Mouse (Mus musculus): ENCODE results near the gene Snf8.

The Snf8 gene

GRCm38 (mm10) chr11:96034596-96035052, at the start of gene Snf8:
TSS of gene Snf8 (plus strand) at chr11:96034885.
- DNase-seq (ENCODE audit: low spot score in 2 of 2) = peak; percentile 88 to 95

- no peak for DNase-seq (ENCODE audit: low spot score in 2 of 2)
Measured at GRCm38 (mm10) chr11:95987854-95988447, 46.7 kb upstream of the Snf8 start.

- DNase-seq (ENCODE audit: low spot score in 2 of 2) = peak; percentile 18 to 70
Measured at GRCm38 (mm10) chr11:95988533-95988932, 46.2 kb upstream of the Snf8 start.

DNA sequence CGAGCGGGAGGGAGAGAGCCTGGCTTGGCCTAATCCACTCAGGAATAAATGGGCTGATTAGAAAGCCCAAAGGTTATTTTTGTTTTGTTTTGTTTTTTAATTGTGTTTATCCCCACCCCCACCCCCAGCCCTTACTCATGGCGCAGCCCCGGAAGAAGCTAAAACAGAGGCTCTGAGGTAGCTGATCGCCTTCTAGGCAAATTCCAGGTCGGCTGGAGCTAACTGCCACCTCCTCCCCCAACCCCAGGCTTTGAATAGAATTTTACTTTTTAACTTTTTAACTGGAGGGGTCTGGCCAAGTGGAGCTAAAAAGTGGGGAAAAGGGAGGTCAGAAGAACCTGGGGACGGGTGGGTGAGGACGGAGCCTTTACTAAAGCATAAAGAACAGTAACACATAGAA, 44.8 kb upstream of the Snf8 start:
- DNase-seq (ENCODE audit: low spot score in 2 of 2) = no peak

DNA sequence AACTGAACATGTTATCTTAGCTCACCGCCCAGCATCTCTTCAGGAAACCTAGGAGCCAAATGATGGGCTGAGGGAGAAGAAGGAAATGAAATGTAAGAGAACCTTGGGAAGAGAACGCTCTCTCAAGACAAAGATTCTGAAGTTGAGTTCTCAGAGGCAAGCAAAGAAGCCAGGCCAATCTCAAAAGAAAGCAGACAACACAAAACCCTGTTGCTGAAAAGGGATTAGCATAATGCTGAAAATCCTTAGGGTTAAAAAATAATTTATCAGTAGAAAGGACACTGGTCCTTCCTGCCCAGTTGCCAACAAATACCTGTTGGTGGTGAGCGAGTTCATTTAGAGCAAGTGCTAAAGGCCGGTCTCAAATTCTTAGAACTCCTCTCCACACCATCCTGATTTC, 44.3 kb upstream of the Snf8 start:
- no peak for DNase-seq (ENCODE audit: low spot score in 2 of 2)

DNA sequence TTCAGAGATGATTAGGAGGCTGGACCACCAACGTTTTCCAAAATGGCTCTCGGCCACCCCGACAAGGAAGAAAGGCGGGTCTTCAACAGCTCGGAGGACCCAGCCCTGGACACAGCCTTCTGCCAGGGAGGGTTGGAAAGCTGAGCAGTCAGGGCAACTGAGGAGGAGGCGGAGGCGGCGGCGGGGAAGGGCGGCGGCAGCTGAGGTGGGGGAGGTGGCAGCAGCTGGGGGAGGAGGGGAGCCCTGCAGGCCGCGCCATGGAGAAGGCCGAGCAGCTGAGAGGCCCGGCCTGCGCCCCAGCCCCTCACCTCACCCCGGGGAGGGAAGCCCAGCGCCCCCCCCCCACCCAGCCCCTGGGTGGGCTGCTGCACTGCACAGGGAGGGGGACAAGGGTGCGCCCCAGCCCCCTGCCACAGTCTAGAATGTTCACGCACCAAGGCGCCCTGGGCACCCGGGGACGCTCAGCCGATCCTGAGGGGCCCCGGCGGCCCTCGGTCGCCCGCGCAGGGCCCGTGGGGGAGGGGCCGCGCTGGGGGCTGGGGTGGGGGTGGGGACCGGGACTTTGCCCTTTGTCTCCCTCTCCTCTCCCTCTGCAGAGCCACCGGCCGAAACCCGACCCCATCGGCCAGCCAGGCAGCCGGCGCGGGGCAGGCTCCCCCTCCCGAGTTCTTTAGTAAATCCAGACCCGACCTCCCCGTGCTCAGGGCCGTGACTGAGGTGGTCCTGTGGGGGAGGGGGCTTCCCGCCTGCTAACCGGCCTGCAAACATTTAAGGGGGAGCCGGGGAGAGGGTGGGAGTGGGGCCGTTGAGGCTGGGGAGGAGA, 43.6 kb upstream of the Snf8 start:
- DNase-seq (ENCODE audit: low spot score in 2 of 2) = no peak

- no peak for DNase-seq (ENCODE audit: low spot score in 2 of 2)
Measured at GRCm38 (mm10) chr11:95994151-95994550, 40.5 kb upstream of the Snf8 start.

DNA sequence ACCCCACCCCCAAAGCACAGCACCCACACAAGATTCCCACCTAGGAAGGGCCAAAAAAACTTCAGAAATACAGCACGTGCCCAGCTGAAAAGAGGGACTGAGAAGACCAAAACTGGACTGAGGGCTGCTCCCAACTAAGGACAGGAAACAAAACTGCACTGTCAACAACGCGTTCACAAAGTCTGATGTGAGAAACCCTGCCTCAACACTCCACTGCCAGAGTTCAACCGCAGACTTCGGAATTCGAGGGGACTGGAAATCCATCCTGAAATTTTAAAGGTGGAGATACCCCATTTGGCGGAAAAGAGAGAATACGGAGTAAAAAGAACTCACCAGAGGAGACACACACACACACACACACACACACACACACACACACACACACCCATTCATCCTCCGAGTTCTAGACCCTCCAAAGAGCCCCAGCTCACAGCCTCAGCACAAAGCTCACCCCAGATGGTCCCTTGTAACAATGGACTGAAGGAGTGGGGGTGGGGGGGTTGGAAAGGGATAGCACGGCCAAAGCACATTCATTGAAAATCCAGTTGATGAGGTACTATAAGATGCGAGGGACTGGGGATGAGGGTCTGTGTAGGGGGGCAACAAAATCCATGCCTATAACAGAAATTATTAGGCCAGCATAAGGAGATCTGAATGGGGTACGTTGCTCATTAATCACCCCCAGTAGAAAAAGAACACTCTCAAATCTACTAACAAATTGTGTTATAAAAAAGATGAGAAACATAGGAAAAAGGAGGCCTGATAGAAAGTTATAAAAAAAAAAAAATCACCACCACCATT, 31.4 kb upstream of the Snf8 start:
- no peak for DNase-seq (ENCODE audit: low spot score in 2 of 2)

DNA sequence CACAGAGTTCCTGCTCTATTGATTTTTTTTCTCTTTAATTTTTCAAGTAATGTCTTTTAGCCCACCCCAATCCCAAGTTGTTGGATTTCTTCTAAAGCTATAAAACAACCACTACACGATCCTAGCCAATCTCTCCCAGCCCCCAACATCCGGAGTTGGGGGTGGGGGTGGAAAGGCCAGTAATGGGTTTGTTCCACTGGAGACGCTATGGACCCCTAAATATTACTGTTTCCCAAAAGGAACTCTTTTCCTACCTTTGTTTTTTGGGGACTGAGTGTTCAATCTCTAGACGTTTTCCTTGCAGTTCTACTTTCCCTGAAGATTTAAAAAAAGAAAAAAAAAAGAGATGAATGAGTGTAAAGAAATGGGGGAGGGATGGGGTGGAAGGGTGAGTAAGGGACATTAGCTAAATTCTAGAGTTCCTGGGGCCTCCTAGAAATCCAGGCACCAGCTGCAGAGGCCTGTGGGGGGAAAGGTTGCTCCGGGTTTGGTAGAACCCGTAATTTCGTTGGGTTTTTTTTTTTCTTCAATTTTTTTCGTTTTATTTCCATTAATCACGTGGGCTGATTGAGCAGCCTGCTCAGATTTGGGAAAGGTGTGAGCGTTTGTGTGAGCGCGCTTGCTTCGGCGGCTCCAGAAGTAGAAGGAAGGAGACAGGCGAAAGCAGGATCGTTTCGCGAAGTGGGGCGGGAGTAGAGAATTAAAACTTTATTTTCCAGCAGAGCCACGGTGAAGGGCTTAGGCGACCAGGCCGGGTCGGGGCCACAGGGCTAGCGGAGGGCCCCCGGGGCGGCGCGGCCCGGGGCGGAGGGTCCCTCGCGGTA, 30.5 kb upstream of the Snf8 start:
- DNase-seq (ENCODE audit: low spot score in 2 of 2) = peak in 1 of 2 experiments; percentile 16

DNA sequence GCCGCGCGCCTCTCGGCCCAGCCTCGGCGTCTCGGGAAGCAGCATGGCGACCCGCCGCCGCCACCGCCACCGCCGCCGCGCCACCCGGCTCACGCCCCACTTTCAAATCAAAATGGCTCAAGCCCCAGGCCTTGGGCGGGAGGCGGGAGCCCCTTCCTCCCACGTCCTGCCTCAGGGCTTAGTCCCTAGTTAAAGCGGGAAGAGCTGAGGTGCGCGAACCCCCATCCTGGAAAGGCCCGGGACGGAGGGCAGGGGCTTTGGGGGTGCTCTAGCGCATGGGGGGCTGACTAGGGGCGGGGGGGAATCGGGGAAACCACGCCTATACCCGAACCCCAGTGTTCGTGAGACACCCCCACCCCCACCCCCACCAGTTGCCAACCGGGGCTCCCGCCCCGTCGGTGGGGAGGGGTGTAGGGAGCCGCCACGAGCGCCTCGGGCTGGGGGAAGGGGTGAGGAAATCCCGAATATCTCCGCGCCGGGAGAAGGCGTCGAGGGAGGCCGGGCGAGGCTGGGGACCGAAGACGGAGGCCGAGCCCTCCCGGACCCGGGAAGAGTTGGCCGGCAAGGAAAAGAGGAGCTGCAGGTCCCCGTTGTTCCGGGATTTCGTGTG, 29.8 kb upstream of the Snf8 start:
- no peak for DNase-seq (ENCODE audit: low spot score in 2 of 2)

DNA sequence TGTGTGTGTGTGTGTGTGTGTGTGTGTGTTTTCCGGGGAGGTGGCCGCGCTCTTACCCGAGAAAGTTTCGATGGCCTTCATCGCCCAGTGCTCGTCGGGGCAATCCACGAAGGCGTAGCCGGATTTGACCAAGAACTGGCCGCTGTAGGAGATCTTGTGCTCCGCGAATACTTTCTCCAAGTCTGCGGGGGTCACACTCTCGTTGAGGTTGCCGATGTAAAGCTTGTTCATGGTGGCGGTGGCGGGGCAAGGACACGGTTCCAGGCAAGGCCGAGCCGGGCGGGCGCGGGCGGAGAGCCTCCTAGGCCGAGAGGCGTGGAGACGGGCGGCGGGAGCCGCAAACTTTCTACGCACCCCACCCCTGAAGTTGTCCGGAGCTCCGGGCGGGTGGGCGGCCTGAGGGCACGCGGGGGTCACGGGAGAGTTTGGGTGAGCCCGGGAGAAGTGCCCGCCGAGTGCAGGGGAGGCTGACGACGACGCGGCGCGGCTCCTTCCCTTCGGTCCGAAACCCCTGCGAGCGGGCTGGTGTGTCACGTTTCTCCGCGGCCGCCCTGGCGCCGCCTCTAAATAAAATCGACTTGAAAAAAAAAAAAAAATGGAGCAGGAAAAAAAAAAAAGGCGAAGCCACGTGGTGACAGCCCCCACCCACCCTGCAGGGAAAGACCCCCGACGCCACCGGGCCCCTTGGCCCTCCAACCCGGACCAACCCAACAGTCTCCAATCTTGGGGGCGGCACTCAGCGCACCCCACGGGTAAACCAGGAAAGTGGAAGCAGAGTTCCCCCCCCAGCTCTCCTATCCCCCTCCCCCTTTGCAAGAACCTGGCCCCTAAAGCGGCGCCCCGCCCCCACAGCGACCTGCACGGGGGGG, 29.0 kb upstream of the Snf8 start, which contains the start of gene Igf2bp1:
TSS of gene Igf2bp1 (minus strand) at position 538 of the 869 bp plus-strand sequence.
- DNase-seq (ENCODE audit: low spot score in 2 of 2) = peak; percentile 25 to 31

GRCm38 (mm10) chr11:96006367-96006851, 28.3 kb upstream of the Snf8 start:
- DNase-seq (ENCODE audit: low spot score in 2 of 2) = peak in 1 of 2 experiments; percentile 8

GRCm38 (mm10) chr11:96006852-96007515, 27.7 kb upstream of the Snf8 start:
- peak; percentile 4 to 21 for DNase-seq (ENCODE audit: low spot score in 2 of 2)

GRCm38 (mm10) chr11:96007516-96008235, 27.0 kb upstream of the Snf8 start:
- no peak for DNase-seq (ENCODE audit: low spot score in 2 of 2)

DNA sequence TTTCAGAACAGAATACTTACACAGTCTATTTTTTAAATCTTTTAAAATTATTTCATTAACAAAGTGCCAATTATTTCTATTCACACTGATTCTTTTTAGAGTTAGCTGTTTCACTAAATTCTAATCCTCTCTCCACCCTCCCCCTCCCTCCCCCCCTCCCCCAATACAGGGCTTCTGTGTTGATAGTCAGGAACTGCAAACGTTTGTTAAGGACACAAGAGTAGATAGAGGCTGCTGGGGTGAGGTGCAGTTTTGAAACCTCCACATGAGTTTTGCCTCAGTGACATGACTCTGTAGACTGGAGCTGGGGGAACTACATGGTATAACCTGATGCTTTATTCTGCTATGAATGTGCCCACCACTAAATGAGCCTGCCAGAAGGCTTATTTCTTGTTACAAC, 25.9 kb upstream of the Snf8 start:
- DNase-seq (ENCODE audit: low spot score in 2 of 2) = no peak

GRCm38 (mm10) chr11:96011982-96012381, 22.7 kb upstream of the Snf8 start:
- DNase-seq (ENCODE audit: low spot score in 2 of 2) = no peak

DNA sequence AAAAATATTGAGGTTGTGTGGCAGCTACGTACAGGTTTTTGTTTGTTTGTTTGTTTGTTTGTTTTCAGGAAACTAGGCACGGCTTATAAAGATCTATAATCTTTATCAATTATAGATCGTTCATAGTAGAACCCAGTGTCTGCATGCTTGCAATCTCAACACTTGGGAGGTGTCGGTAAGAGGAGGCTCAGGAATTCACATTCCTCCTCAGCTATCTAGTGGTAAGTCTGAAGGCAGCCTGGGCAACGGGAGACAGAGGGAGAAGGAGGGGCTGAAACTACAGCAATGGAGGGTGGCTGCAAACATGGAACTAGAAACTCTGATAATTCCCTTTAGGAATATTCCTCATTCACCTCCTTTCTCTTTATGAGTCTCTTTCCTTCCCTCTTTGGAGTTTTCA, 19.3 kb upstream of the Snf8 start:
- DNase-seq (ENCODE audit: low spot score in 2 of 2) = no peak

GRCm38 (mm10) chr11:96017941-96018351, 16.7 kb upstream of the Snf8 start:
- DNase-seq (ENCODE audit: low spot score in 2 of 2) = no peak

DNA sequence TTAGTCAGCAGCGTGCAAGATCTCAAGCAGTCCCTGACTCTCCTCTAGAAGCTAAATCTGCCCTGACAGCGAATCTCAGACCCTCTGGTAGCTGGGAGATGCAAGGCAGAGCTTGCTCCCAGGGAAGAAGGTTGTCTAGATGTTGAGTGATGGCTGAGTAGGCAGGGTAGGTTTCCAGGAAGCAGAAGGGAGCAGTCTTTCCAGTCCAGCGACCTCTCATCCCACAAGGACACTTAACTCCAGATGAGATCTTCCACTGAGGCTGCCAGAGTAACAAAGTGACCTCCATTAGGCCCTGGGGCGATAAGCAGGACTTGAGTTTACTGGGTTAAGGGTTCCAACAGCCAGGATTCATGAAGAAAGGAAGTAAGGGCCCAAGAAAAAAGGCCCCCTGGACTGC, 14.1 kb upstream of the Snf8 start:
- DNase-seq (ENCODE audit: low spot score in 2 of 2) = no peak

Data from spleen, postnatal 10 days (tissue).